Mouse (Mus musculus) ovary, postnatal 10 days (tissue): Measurements from ENCODE around the gene B9d1.

Source experiments
- DNase-seq: peaks from one replicate; pipeline ENCODE4 v3.0.0; 2022; ENCODE audit warnings: low spot score

B9d1 gene

DNA sequence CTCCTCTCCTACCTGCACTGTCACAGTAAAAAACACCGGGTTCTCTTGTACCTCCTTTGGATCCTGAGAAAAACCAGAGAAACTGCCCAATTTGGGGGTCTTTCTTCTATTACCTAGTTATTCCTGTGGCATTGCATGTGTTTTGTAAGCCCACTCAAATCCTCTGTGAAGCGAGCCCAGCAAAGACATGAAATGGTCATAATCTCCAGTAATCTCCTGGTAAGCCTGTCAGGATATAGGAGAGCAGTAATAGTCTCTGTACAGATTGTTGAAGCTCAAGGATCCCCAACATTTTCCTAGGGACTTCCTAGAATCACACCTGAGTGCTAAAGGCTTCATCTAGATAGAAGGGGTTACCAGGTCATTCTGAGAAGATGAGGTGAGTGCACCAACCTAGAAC lies 36.2 kb downstream of the B9d1 start:
- DNase-seq = no peak

DNA sequence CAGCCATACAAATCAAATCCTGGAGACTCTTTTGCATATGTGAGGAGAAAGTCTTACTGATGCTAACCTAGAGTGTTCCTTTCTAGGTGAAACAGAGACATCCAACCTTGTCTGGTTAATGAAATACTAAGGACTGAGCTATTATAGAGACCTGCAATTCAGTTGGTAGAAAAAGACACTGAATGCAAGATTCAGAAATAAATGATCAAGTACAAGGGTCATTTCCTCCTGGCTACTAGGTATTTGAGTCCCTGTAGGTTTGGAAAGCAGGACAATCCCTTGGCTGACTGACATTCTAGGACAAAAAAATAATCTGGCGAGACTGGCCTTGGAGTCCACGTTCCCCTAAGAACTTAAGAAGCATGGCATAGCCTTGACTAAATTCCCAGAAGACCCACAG lies 40.6 kb downstream of the B9d1 start:
- no peak for DNase-seq

DNA sequence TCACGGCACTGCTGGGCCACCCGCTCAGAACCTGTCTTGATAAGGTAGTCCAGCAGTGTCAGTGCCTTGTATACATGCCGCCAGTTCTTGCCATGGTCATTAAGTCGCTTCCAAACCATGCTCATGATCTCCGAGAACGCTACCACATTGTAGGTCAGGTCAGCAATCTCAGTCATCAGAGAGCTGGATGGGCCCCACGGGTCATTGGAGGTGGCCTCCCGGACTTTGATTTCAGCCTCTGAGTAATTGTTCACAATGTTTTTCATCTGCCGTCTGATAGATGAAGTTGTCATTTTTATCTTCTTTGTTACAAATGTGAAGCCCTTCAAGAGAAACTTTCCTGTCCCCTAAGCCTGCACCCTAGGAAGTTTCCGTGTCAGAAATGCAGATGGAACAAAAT lies 41.5 kb downstream of the B9d1 start:
- DNase-seq = no peak

DNA sequence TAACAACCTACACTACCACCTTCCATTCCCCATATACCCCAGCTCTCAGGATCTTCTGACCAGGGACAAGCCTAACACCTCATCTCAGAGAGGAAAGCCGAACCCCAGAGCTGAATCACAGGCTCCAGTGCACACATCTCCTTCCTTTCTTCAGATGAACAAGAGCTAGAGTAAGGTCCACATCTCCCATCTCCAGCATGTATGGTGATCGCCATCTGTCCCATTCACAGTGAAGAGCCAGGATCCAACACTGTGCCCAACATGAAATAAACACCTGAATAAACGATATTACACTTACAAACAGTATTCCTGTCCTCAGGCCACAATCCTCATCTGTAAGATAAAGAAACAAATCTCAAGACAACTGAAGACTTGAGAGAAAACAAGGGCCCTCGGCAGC lies 42.8 kb downstream of the B9d1 start:
- no peak for DNase-seq

DNA sequence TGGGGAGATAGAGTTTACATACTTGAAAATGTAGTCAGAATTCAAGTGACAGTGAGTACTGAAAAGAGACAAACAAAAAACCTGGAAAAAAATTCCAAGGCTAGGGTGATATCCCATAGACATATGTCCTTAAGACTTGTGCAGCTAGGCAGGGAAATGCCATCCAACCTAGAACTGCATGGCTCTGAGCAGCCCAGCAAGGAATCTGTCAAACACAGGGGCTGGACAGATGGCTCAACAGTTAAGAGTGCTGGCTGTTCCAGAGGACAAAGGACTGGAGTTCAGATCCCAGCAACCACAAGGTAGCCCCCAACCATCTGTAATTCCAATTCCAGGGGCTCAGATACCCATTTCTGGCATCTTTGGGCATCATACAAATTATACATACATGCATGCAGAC lies 45.7 kb downstream of the B9d1 start:
- no peak for DNase-seq

DNA sequence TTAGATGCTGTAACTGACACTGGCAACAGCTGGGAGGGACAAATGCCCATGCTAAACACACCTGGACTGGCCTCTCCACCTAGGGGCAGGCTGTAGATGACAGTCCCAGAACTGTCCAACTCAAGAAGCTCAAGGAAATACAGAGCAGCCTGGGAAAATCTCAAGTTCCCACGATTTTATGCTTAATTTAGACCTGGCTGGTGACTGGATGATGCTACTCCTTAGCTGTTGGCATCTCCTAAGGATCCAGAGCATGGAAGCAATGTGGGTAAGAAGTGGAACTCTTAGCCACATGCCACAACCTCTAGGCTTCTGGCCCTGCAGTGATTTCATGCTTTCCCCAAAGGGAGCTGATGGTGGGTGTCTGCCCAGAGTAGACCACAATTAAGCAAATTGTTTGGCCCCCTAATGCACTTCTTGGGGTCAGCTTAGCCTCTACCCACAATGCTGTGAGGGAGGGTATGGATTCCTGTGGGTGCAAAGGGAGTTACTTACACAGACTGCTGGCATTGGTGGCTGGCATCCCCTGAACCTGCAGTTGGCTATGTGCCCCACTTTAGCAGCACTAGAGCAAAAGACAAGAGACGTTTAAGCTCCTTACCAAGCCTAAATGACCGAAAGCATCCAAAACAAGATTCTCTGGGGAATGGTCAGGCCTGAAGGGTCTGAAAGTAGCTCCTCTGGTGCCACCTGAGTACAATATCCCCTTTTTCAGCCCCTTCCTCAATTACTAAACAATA lies 48.2 kb downstream of the B9d1 start:
- no peak for DNase-seq

DNA sequence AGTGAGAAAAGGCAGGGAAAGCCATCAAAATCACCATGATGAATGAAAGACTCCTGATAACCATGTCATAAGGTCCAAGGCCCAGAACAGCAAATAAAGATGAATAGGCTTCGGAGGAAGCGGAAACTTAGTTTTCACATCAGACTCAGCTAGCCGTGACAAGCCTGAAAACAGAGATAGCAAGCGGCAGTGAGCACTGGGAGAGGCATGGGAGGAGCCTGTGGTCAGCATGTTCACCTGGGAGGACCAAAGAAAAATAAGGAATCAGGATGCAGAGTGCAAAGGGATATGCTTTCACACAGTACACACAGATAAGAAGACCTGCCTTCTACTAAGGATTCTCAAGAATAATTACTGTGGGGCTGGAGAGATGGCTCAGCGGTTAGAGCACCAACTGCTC lies 54.6 kb downstream of the B9d1 start:
- DNase-seq = no peak

DNA sequence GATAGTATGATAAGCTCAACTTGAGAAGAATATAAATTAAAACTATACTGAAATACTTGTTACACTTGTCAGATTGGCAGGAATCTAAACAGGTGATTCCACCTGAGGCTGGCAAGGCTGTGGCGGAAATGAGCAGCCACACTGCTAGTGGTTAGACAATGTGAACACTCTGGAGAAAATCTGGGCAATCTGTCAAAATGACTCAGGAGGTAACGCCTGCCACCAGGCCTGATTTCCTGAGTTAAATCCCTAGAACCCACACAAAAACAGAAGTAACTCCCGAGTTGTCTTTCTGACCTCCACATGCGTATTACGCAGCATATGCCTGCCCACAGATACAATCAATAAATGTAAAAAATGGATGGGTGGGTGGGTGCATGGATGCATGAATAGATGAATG lies 57.5 kb downstream of the B9d1 start:
- DNase-seq = no peak
